25 mouse cellular contexts compared by ENCODE assay signal in genomic region chr1:52855904-52856601, GRCm38 (mm10).
"Had no signal": no experiment of that assay in that cellular context is flagged by ENCODE, and none has a peak within 500 bp of the region (broad histone marks: within the 10 kb centered on the region; RNA-seq: fewer than 3 reads in every experiment).

No protein-coding gene starts in this region.

- H3K9ac ChIP-seq: limb, embryonic 12.5 days; limb, embryonic 15.5 days; liver, embryonic 15.5 days; lung, embryonic 15.5 days; midbrain, embryonic 13.5 days; neural tube, embryonic 13.5 days; stomach, embryonic 15.5 days had no signal

- DNase-seq: kidney, adult 2 months; kidney, postnatal 25 days; layer of hippocampus, postnatal 36 days; left cerebral cortex, postnatal 4 days; lung, adult 18-20 months; lung, postnatal 10 days; lung, postnatal 36 days; retina, postnatal 1 day; right cerebral cortex, postnatal 25 days; spleen, adult 18-20 months; thymus, postnatal 36 days had no signal

- H3K27me3 ChIP-seq: limb, embryonic 12.5 days; limb, embryonic 15.5 days; liver, embryonic 15.5 days; lung, embryonic 15.5 days; megakaryocyte, embryonic 14.5 days; midbrain, embryonic 13.5 days; neural tube, embryonic 13.5 days; stomach, embryonic 15.5 days had no signal

- ATAC-seq: midbrain, embryonic 13.5 days; midbrain, embryonic 16.5 days had no signal

- H3K4me3 ChIP-seq: left cerebral cortex, adult 2 months; limb, embryonic 12.5 days; limb, embryonic 15.5 days; liver, embryonic 15.5 days; lung, embryonic 15.5 days; megakaryocyte, embryonic 14.5 days; midbrain, embryonic 10.5 days; midbrain, embryonic 13.5 days; myocyte; neural tube, embryonic 13.5 days; stomach, embryonic 15.5 days had no signal

- H3K4me1 ChIP-seq: limb, embryonic 12.5 days; limb, embryonic 15.5 days; liver, embryonic 15.5 days; lung, embryonic 15.5 days; midbrain, embryonic 10.5 days; midbrain, embryonic 13.5 days; neural tube, embryonic 13.5 days; stomach, embryonic 15.5 days had no signal

- H3K9me3 ChIP-seq: limb, embryonic 12.5 days; limb, embryonic 15.5 days; liver, embryonic 15.5 days; lung, embryonic 15.5 days; megakaryocyte, embryonic 14.5 days; midbrain, embryonic 10.5 days; midbrain, embryonic 13.5 days; neural tube, embryonic 13.5 days; stomach, embryonic 15.5 days had no signal

- H3K36me3 ChIP-seq: lung, embryonic 15.5 days had no signal

- H3K27ac ChIP-seq: kidney, postnatal 0 days; left cerebral cortex, adult 2 months; limb, embryonic 12.5 days; limb, embryonic 15.5 days; liver, embryonic 15.5 days; lung, embryonic 15.5 days; midbrain, embryonic 10.5 days; midbrain, embryonic 13.5 days; neural tube, embryonic 13.5 days; stomach, embryonic 15.5 days had no signal

- H3K4me2 ChIP-seq: limb, embryonic 12.5 days; limb, embryonic 15.5 days; liver, embryonic 11.5 days; liver, embryonic 15.5 days; lung, embryonic 15.5 days; midbrain, embryonic 13.5 days; neural tube, embryonic 13.5 days; stomach, embryonic 15.5 days had no signal
